Comparison of ENCODE assay signal across 8 mouse cellular contexts in genomic region chr2:39190561-39191056, GRCm38 (mm10). TPM values are rescaled to one million over a fixed set of nuclear protein-coding genes. Genes with fewer than 3 reads are reported as not detected.
A peak's percentile ranks its signal among the peaks of the same experiment; 100 is the strongest.
DNase-seq lines count a peak whose midpoint lies in the region; ATAC-seq and TF ChIP-seq lines count a peak whose summit lies in the region.

TSS of gene Scai (minus strand) at chr2:39190734.

- peak; percentile 97 for DNase-seq in gastrocnemius, adult 8-10 months (ENCODE audit: low spot score in 2 of 2)
- DNase-seq in hindlimb bud, embryonic 11.5 days (ENCODE audit: extremely low spot score, low read depth, low spot score): peak; percentile 93
- DNase-seq in left cerebral cortex, adult 8-10 months (ENCODE audit: low spot score in 2 of 2): peak; percentile 95 to 99
- DNase-seq in right cerebral cortex, postnatal 10 days (ENCODE audit: low spot score in 2 of 2): peak; percentile 99
- DNase-seq in urinary bladder, postnatal 25 days (ENCODE audit: low spot score): peak; percentile 87

- H3K4me1 ChIP-seq in cortical plate, adult 2 months (ENCODE audit: control insufficient read depth, insufficient read depth, low read length): peaks cover 6% of the 10 kb centered on the region
- H3K4me1 ChIP-seq in megakaryocyte, embryonic 14.5 days: peaks cover 23% of the 10 kb centered on the region

- peak; percentile 63 for TF ChIP-seq CTCF in cortical plate, adult 2 months (IDR thresholded peaks at IDR 0.05; ENCODE audit: extremely low read depth, insufficient read depth, low read length)

- H3K27ac ChIP-seq in cortical plate, adult 2 months (ENCODE audit: insufficient read depth, low read length): 0 out of 2 replicates have a peak within 1 kb of the TSS, but pooled peaks have one; percentile 12

- no peaks in the 10 kb centered on the region for H3K27me3 ChIP-seq in megakaryocyte, embryonic 14.5 days (replicated peaks)

- TF ChIP-seq POLR2A in cortical plate, adult 2 months (IDR thresholded peaks at IDR 0.05; ENCODE audit: extremely low read depth, insufficient read depth, low read length): peak; percentile 54; the same call in 1 of the 2 replicates

- ATAC-seq in activated CD4-positive, CD25-positive, alpha-beta regulatory T cell, adult 4 months: peak; percentile 99

- peak within 1 kb of the TSS; percentile 86 for H3K4me3 ChIP-seq in cortical plate, adult 2 months (ENCODE audit: insufficient read depth, low read length)
- H3K4me3 ChIP-seq in megakaryocyte, embryonic 14.5 days (replicated peaks): peak within 1 kb of the TSS; percentile 95

- H3K36me3 ChIP-seq in megakaryocyte, embryonic 14.5 days (replicated peaks; ENCODE audit: low read length): peaks cover 36% of the 10 kb centered on the region

- H3K9me3 ChIP-seq in megakaryocyte, embryonic 14.5 days: no peaks in the 10 kb centered on the region

RNA-seq across cellular contexts. Expression of gene Scai, which starts in this region (rescaled TPM):
- polyA plus RNA-seq in activated CD4-positive, CD25-positive, alpha-beta regulatory T cell, adult 4 months (2017; shearing (Covaris generic)): 10 to 100 TPM in 1 of 2 experiments, 1 to 10 TPM in 1; 10.0 to 15.0 TPM
- 12.2 and 14.2 TPM in 2 replicates for polyA plus RNA-seq in cortical plate, adult 2 months (2012; rRNA removed)
- 1 to 10 TPM; 2.3 to 3.4 (median 2.6) TPM for total RNA-seq in gastrocnemius, adult 8-10 months (2022)
- 10 to 100 TPM; 52.3 to 65.1 (median 57.8) TPM for total RNA-seq in left cerebral cortex, adult 8-10 months (2022)
- polyA plus RNA-seq in megakaryocyte, embryonic 14.5 days (2012; ENCODE audit: insufficient read depth, low replicate concordance): 7.7 and 11.9 TPM in 2 replicates

Comparison
In these comparisons a context has a peak if more than half of its experiments do, and no peak if none do; other contexts are left out.
1. Peak in every context shown above with its lines: DNase-seq, ATAC-seq, H3K4me3 ChIP-seq and H3K27ac ChIP-seq.
2. RNA of gene Scai (total RNA-seq): 52.3 to 65.1 TPM in left cerebral cortex, adult 8-10 months; 2.3 to 3.4 TPM in gastrocnemius, adult 8-10 months; every median in the first group is over 10 times any median in the second.